Mouse (Mus musculus) megakaryocyte-erythroid progenitor cell, adult 5 weeks (primary cell): ENCODE data around the gene Eif5. TPM values are rescaled to one million over a fixed set of nuclear protein-coding genes. Genes with fewer than 3 reads are reported as not detected.

Experiments used
- polyA plus RNA-seq: library from polyadenylated mRNA; stranded (reverse); fragments of >175 nt; gene quantifications from 2 replicates; pipeline ENCODE4 v1.2.3, GENCODE M21; 2012

The Eif5 gene
- 207 and 340 TPM in 2 replicates for polyA plus RNA-seq

DNA sequence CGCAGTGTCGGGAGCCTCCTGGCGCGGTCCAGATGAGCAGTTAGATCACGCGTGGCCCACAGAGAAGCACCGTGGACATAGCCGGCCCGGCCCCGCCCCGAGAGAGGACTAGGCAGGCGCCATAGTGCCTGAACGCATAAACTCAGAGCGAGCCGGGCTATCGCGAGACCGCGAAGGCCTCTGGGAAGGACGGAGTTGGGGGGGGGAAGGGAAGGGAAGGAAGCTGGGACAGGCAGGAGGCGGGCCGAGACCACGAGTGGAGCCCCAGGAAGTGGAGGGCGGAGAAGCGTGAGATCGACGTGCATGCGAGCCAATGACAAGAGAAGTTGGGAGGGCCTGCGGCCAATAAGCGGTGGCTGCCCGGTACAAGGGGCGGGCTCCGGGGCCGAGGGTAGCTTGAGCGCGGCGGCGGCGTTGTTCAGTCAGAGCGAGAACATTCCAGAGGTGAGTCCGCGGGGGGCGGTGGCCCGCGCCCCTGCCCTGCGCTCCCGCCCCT, at the start of gene Eif5:
TSS of gene Eif5 (plus strand) at position 221 of the 496 bp plus-strand sequence.

DNA sequence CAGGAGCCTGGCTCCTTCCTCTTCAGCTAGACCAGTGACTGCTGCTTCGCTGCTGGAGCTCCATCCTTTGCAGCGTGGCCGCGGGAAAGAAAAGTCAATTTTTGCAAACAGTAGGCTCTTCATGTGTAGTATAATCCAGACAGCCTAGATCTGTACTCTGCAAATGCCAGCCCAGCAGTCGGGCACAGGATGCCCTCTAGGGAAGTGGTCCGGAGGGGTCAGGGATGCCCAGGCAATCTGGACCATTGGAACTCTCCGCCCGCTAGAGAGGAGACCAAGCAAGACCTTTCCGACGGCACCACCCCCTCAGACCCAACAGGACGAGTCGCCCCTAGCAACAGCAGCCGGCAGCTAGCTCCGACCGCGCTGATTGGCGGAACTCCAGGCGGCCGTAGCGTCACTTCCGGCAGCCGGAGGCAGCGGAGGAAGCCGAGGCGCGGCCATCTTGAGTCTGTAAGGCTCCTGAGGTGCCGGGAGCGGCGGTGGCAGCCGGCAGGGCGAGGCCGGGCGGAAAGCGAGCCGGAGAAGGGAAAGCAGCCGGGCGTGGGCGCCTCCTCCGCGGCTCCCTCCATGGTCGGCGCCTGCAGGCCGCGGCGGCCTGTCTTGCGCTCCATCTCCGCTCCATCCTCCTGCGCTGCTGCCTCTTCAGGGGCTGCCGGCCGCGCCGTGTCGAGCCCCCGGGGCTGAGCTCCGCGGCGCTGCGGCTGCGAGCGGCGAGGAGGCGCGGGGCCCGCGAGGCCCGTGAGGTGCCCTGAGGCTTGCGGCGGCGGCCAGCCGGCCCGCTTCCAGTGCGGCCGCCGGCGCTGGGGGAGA, 36.5 kb downstream of the Eif5 start, which contains the start of gene Mark3:
TSS of gene Mark3 (plus strand) at position 450 of the 813 bp plus-strand sequence.

Other genes starting within 250 kb of the Eif5 start
- gene Cdc42bpb, start 160.3 kb upstream of the Eif5 start, polyA plus RNA-seq, result 13.1 and 16.5 TPM in 2 replicates
- not detected in 2 replicates for gene Lbhd2, start 131.2 kb upstream of the Eif5 start, polyA plus RNA-seq
- 0.93 and 1.2 TPM in 2 replicates for gene Exoc3l4, start 121.0 kb upstream of the Eif5 start, polyA plus RNA-seq
- gene Tnfaip2, start 95.5 kb upstream of the Eif5 start, polyA plus RNA-seq, result 41.2 and 71.1 TPM in 2 replicates
- gene Gm266, start 52.2 kb upstream of the Eif5 start, polyA plus RNA-seq, result not detected in 2 replicates
- gene Mark3, start 36.5 kb downstream of the Eif5 start, polyA plus RNA-seq, result 10.0 and 11.7 TPM in 2 replicates
- 17.5 and 20.4 TPM in 2 replicates for gene Ckb, start 134.3 kb downstream of the Eif5 start, polyA plus RNA-seq
- 26.9 and 31.8 TPM in 2 replicates for gene Trmt61a, start 140.1 kb downstream of the Eif5 start, polyA plus RNA-seq
- gene Bag5, start 175.2 kb downstream of the Eif5 start, polyA plus RNA-seq, result 21.0 and 22.8 TPM in 2 replicates
- 170 and 178 TPM in 2 replicates for gene Apopt1, start 175.2 kb downstream of the Eif5 start, polyA plus RNA-seq
- 38.0 and 46.7 TPM in 2 replicates for gene Klc1, start 220.8 kb downstream of the Eif5 start, polyA plus RNA-seq